Mouse (Mus musculus): ENCODE data around the gene Arhgef12. TPM values are rescaled to one million over a fixed set of nuclear protein-coding genes. Genes with fewer than 3 reads are reported as not detected.

Gene Arhgef12
- total and polyA plus RNA-seq, 3 experiments: 11.8 to 33.5 (median 14.7) TPM

DNA sequence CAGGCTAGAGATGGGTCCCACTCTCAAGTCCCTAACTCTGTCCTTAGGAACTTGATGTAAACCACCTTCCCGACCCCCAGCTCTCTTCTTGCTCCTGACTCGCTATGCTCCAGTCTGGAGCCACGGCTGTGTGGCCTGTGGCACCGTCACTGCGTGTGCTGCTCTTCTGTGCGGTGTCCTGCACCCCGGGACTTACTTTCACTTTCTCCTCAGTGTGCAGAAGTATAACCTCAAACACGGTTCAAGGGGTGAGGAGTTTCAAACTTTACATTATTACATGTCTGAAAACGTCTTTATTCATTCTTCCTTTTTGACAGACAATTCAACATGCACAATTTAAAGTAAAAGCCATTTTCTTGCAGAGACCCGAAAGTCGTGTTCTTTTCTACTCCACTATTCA is 111.7 kb downstream of the Arhgef12 start:
- Histone ChIP-seq H3K9ac (ENCODE audit: control insufficient read depth, low read depth, low read length, poor library complexity, severe bottlenecking) (no peak overlapping the region), H3K4me3 (ENCODE audit: control insufficient read depth in 1 of 2, insufficient read depth in 1 of 2, low read depth in 2 of 2, low read length in 2 of 2) (no peak overlapping the region), H3K27ac (ENCODE audit: control insufficient read depth, low read depth, low read length) (no peak overlapping the region), H3K79me2 (ENCODE audit: control insufficient read depth, insufficient read depth, low read length, poor library complexity) (no peaks in the 10 kb centered on the region), H3K4me1 (ENCODE audit: control insufficient read depth in 1 of 2, insufficient read depth in 2 of 2, low read length in 2 of 2) (no peaks in the 10 kb centered on the region), H3K27me3 (ENCODE audit: control insufficient read depth in 1 of 2, insufficient read depth in 2 of 2, low read length in 2 of 2) (no peaks in the 10 kb centered on the region), H3K9me3 (replicated peaks; ENCODE audit: insufficient read depth, low read length) (no peaks in the 10 kb centered on the region), H3K36me3 (ENCODE audit: control insufficient read depth in 1 of 2, insufficient read depth in 2 of 2, low read length in 2 of 2) (peaks cover 0 to 5% of the 10 kb centered on the region in 2 experiments; a peak in 1 of 4 replicates)
- TF ChIP-seq RCOR1 (IDR thresholded peaks at IDR 0.05; ENCODE audit: low read depth, low read length) (no peak), ZNF384 (IDR thresholded peaks at IDR 0.05; ENCODE audit: low read depth, low read length) (no peak)
- no peak for DNase-seq (ENCODE audit: low read depth, low spot score)

DNA sequence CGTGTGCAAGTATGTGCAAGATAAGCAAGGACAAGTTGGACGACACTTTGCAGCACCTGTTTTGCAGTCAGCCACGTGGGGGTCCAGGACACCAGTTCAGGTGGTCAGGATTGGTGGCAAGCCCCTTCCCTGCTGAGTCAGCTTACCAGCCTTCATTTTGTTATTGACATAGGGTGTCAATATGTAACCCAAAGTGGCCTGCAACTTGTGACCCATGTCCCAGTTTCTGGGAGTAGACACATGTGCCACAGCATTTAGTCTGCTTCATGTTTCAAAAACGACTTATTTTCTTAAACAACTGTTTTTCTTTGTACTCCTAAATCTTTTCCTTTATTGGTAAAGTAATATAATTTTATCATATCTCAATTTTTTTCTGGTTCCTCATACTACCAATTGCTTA is 112.3 kb downstream of the Arhgef12 start:
- Histone ChIP-seq H3K27ac (ENCODE audit: control insufficient read depth, low read depth, low read length) (no peak overlapping the region), H3K79me2 (ENCODE audit: control insufficient read depth, insufficient read depth, low read length, poor library complexity) (no peaks in the 10 kb centered on the region), H3K27me3 (ENCODE audit: control insufficient read depth in 1 of 2, insufficient read depth in 2 of 2, low read length in 2 of 2) (no peaks in the 10 kb centered on the region), H3K4me3 (ENCODE audit: control insufficient read depth in 1 of 2, insufficient read depth in 1 of 2, low read depth in 2 of 2, low read length in 2 of 2) (no peak overlapping the region), H3K4me1 (ENCODE audit: control insufficient read depth in 1 of 2, insufficient read depth in 2 of 2, low read length in 2 of 2) (no peaks in the 10 kb centered on the region), H3K9me3 (replicated peaks; ENCODE audit: insufficient read depth, low read length) (no peaks in the 10 kb centered on the region), H3K36me3 (ENCODE audit: control insufficient read depth in 1 of 2, insufficient read depth in 2 of 2, low read length in 2 of 2) (peaks cover 0 to 8% of the 10 kb centered on the region in 2 experiments; a peak in 2 of 4 replicates), H3K9ac (ENCODE audit: control insufficient read depth, low read depth, low read length, poor library complexity, severe bottlenecking) (no peak overlapping the region)
- TF ChIP-seq SMC3 (IDR thresholded peaks at IDR 0.05; ENCODE audit: low read depth, low read length) (no peak), NRF1 (IDR thresholded peaks at IDR 0.05; ENCODE audit: insufficient read depth, low read depth, low read length, poor library complexity, severe bottlenecking) (no peak), MAFK (IDR thresholded peaks at IDR 0.05; ENCODE audit: borderline replicate concordance, low read depth, low read length) (no peak), E2F4 (IDR thresholded peaks at IDR 0.05; ENCODE audit: borderline replicate concordance, low read depth, low read length) (no peak), MYB (IDR thresholded peaks at IDR 0.05; ENCODE audit: low read depth, low read length) (no peak), USF2 (IDR thresholded peaks at IDR 0.05; ENCODE audit: borderline replicate concordance in 1 of 2, insufficient read depth in 1 of 2, low read depth in 1 of 2, low read length in 2 of 2) (no peak), GATA1 (IDR thresholded peaks at IDR 0.05; ENCODE audit: low read depth, low read length) (no peak), CHD2 (IDR thresholded peaks at IDR 0.05; ENCODE audit: low read length) (no peak), ZKSCAN1 (IDR thresholded peaks at IDR 0.05; ENCODE audit: low read depth, low read length) (no peak), TAL1 (IDR thresholded peaks at IDR 0.05; ENCODE audit: low read length) (no peak), ELF1 (IDR thresholded peaks at IDR 0.05; ENCODE audit: low read depth, low read length) (no peak), MEF2A (IDR thresholded peaks at IDR 0.05; ENCODE audit: extremely low read depth, insufficient replicate concordance, low read depth, low read length, poor library complexity, severe bottlenecking) (no peak), CHD1 (IDR thresholded peaks at IDR 0.05; ENCODE audit: low read depth, low read length) (no peak), SIN3A (IDR thresholded peaks at IDR 0.05; ENCODE audit: low read length) (no peak), POLR2A (IDR thresholded peaks at IDR 0.05; ENCODE audit: control insufficient read depth in 1 of 2, insufficient read depth in 1 of 2, low read depth in 1 of 2, low read length in 2 of 2, poor library complexity in 1 of 2) (no peak)
- DNase-seq (ENCODE audit: low read depth, low spot score): no peak

All from MEL (cell line).